Mouse (Mus musculus): ENCODE data around the gene Bcar3.

DNA sequence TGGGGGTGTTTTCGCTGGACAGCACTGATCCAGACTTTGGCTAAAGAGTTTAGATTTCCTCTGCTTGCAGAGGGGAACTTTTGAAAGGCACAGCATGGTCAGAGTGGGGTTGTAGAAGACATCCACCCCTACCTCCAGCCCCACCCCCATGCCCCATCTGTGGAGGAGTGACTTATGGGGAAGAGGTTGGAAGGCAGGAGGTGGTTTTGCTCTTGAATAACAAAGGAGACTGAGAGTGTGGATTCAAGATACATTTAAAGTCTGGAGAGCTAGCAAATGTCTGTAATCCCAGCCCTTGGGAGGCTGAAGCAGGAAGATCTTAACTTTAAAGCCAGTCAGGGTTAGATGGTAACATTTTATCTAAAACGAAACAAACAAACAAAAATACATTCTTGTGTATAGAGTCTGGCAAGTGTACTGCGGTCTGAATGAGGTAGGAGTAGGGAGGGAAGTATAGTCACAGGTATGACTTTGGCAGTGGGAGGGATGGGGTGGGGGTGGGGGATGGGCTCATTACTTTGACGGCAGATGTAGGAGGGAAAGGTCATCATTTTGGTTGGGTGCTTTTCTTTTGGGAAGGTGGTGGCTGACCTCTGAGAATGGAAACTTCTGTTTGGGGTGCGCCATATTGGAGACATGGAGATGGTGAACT is 140.2 kb downstream of the Bcar3 start:
- TF ChIP-seq CTCF (IDR thresholded peaks at IDR 0.05; ENCODE audit: insufficient read depth, low read length) (no peak), POLR2A (IDR thresholded peaks at IDR 0.05; ENCODE audit: borderline replicate concordance, extremely low read depth, low read depth, low read length) (no peak)

All from lung, adult 2 months (tissue).